Mouse (Mus musculus) midbrain, embryonic 14.5 days (tissue): ENCODE results near the gene Emp1. TPM values are rescaled to one million over a fixed set of nuclear protein-coding genes. Genes with fewer than 3 reads are reported as not detected.

Source experiments
- ATAC-seq: fragments of 200-750 bp; cut with Nextera tagmentation; 2 replicates; pipeline ENCODE4 v1.8.0; 2017; ENCODE audit warnings: moderate number of reproducible peaks, moderate library complexity; ENCODE audit not compliant: low FRiP score, low TSS enrichment
- DNase-seq: peaks from one replicate; pipeline ENCODE4 v3.0.0-alpha.2; 2015
- H3K27ac ChIP-seq: fragments of 300-500 bp; sonication (generic); replicated peaks from 2 replicates; pipeline ENCODE4 v1.5.1; 2014; ENCODE audit warnings: mild to moderate bottlenecking, low read depth, low read length, moderate library complexity
- H3K27me3 ChIP-seq: fragments of 300-500 bp; sonication (generic); 2 replicates; pipeline ENCODE4 v1.6.1; 2014; ENCODE audit warnings: low read length, control low read depth, mixed read lengths; ENCODE audit not compliant: control insufficient read depth, insufficient read depth
- H3K36me3 ChIP-seq: fragments of 300-500 bp; sonication (generic); 2 replicates; pipeline ENCODE4 v1.6.1; 2014; ENCODE audit warnings: low read length, control low read depth; ENCODE audit not compliant: control insufficient read depth, insufficient read depth
- H3K4me1 ChIP-seq: fragments of 300-500 bp; sonication (generic); 2 replicates; pipeline ENCODE4 v1.6.1; 2014; ENCODE audit warnings: mild to moderate bottlenecking, antibody characterized with exemption, low read length, control low read depth; ENCODE audit not compliant: control insufficient read depth, insufficient read depth
- H3K4me2 ChIP-seq: fragments of 300-500 bp; sonication (generic); 2 replicates; pipeline ENCODE4 v1.6.1; 2014; ENCODE audit warnings: mild to moderate bottlenecking, low read length, moderate library complexity
- H3K4me3 ChIP-seq: fragments of 300-500 bp; sonication (generic); replicated peaks from 2 replicates; pipeline ENCODE4 v1.5.1; 2014; ENCODE audit warnings: low read depth, low read length
- H3K9ac ChIP-seq: fragments of 300-500 bp; sonication (generic); replicated peaks from 2 replicates; pipeline ENCODE4 v1.6.1; 2014; ENCODE audit warnings: mild to moderate bottlenecking, low read length, moderate library complexity
- H3K9me3 ChIP-seq: fragments of 300-500 bp; sonication (generic); 2 replicates; pipeline ENCODE4 v1.6.1; 2016; ENCODE audit warnings: low read length, control low read depth, mixed read lengths; ENCODE audit not compliant: control insufficient read depth
- WGBS: fragments of 180-500 bp; shearing (Covaris S2); extraction: QIAGEN DNeasy Blood & Tissue Kit; methylation state at CpG from one replicate; pipeline ENCODE4 v1.1.7; 2014; 5-methylcytosine and 5-hydroxymethylcytosine counted together
- polyA plus RNA-seq: library from polyadenylated mRNA; unstranded; fragments of >200 nt; fragmentation: Nextera tagmentation; extraction: Ambion mirVana; gene quantifications from 2 replicates; pipeline ENCODE4 v1.2.1, GENCODE M21; 2014

Gene Emp1
- polyA plus RNA-seq, 1 experiment from 2014 or later = 3.6 TPM

DNA sequence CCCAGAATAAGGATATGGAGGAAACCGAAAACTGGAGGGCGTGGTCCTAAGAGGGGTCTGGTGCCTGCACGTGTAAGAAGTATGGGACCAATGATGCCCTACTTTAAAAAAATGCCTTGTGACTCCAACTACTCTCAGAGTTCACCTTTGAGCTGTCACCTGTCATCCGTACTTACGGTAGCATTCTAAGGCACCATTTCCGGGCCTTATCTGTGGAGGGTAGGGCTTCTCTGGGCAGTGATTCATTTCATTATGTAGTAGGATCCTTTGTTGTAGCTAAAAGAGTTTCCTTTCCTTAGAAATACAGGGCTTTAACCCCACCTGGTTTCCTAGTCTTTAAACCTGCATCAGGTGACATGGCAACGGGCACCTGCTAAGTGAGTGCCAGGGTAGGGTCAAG is 35.5 kb upstream of the Emp1 start:
- H3K9me3 ChIP-seq = no peaks in the 10 kb centered on the region
- H3K9ac ChIP-seq = no peak overlapping the region
- WGBS = 87% methylated on average over 7 of the region's 7 CpGs
- H3K27ac ChIP-seq = no peak overlapping the region
- DNase-seq = no peak
- ATAC-seq = no peak
- no peak overlapping the region for H3K4me2 ChIP-seq
- no peaks in the 10 kb centered on the region for H3K36me3 ChIP-seq
- H3K4me1 ChIP-seq = peaks cover under 1% of the 10 kb centered on the region; the same call in 1 of the 2 replicates
- no peak overlapping the region for H3K4me3 ChIP-seq
- H3K27me3 ChIP-seq = no peaks in the 10 kb centered on the region

DNA sequence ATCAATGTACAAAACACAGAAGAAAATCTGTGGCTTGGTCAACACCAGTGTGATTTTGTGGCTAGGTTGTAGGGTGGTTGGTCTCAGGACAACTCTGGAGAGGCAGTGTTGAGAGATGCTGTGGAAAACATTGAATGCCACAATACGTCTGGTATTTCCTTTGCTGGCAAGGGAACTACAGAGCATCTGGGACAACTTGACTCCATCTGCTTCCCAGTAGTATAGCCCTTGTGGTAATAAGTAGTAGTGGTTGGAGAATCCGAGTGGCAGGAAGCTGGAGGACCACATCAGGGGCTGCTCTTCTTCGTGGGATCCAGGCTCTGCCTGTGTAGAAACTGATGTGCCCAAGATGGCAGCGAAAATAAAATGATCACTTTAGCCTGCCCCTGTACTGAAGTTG is 30.4 kb upstream of the Emp1 start:
- DNase-seq = no peak
- Histone ChIP-seq H3K27ac (no peak overlapping the region), H3K27me3 (no peaks in the 10 kb centered on the region), H3K9me3 (no peaks in the 10 kb centered on the region), H3K4me1 (peaks cover 20% of the 10 kb centered on the region), H3K4me3 (no peak overlapping the region), H3K9ac (no peak overlapping the region), H3K36me3 (no peaks in the 10 kb centered on the region), H3K4me2 (no peak overlapping the region)
- 84% methylated on average over 4 of the region's 4 CpGs for WGBS
- no peak for ATAC-seq

DNA sequence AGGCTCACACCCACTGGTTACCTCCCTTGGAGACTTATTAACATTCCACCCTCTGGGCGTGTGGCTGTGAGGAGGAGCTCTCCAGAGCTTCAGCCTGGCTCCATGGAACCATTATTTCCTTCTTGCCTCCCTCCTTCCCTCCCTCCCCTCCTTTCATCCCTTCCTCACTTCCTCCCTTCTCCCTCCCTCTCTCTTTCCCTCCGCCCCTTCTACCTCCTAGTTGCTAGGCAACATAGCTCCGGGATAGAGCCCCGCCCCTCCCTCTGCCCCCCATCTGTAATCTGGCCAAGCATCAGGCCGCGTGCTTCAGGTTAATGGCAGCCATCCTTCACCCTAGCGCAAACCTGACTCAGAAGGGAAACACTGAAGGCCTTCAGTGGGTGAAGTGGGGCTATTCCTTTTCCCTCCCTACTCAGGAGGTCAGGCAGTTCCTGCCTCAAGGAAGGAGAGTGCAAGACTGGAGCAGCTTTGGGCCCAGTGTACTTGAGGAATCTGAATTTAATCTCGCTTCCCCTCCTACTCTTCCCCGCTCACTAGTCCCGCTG is 29.5 kb upstream of the Emp1 start:
- DNase-seq (peak; percentile 74), ATAC-seq (peak; percentile 53)
- Histone ChIP-seq H3K4me3 (no peak overlapping the region), H3K9ac (no peak overlapping the region; the same call in 1 of the 2 replicates), H3K27ac (peak overlapping the region; percentile 52; the same call in 1 of the 2 replicates), H3K4me2 (peak overlapping the region; percentile 31), H3K36me3 (no peaks in the 10 kb centered on the region), H3K4me1 (peaks cover 20% of the 10 kb centered on the region), H3K9me3 (no peaks in the 10 kb centered on the region), H3K27me3 (no peaks in the 10 kb centered on the region)
- WGBS = 11% methylated on average over 10 of the region's 10 CpGs

DNA sequence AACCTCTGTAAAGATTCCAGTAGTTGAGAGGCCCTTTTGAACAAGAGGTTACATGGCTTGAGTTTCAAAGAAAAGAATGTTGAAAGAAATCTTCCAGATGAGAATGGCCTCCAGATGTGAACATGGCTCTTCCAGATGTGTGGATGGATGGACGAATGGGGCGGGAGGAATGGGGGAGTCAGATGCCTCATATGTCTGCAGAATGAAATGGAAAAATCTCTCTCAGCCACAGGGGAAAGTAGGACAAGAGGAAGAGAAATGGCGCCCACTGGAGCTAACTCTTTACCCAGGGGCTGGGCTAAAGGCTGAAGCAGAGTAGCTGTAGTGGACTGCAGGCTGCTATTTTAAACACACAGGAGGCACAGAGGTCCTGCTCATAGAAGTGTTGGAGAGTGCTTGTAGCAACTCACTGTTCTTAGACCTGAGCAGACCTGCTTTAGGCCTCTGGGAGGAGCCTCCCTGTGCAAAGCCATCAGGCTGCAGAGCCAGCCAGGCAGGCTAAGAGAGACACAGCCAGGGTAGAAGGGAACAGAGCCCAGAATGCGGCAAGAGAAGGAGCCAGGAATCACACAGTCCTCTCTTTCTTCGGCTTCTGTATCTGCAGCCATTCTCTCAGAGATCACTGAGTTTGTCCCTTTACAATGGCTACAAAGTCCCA is 28.2 kb upstream of the Emp1 start:
- DNase-seq = no peak
- no peaks in the 10 kb centered on the region for H3K9me3 ChIP-seq
- H3K9ac ChIP-seq = no peak overlapping the region
- H3K36me3 ChIP-seq = no peaks in the 10 kb centered on the region
- no peaks in the 10 kb centered on the region for H3K27me3 ChIP-seq
- H3K4me3 ChIP-seq = no peak overlapping the region
- no peak overlapping the region for H3K4me2 ChIP-seq
- no peak for ATAC-seq
- peaks cover 20% of the 10 kb centered on the region for H3K4me1 ChIP-seq
- no peak overlapping the region for H3K27ac ChIP-seq
- 81% methylated on average over 5 of the region's 5 CpGs for WGBS

DNA sequence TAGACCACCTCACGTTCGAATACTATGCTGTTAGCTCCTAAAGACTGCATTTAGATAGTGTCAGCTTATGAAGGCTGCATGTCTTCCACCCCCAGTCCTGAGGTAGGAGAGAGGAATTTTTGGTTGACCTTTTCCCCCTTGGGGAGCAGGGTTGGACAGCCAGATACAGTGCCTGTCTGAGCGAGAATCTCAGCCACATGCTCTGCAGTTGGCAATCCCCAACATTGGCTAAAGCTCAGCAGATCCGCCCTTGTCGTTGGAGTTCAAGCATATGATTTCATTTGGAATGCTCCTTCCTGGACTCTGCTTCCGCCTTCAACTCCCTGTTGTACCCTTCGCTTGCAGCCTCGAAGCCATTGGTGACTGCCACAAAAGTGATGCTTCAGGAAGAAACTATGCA is 26.0 kb upstream of the Emp1 start:
- 90% methylated on average over 8 of the region's 8 CpGs for WGBS

DNA sequence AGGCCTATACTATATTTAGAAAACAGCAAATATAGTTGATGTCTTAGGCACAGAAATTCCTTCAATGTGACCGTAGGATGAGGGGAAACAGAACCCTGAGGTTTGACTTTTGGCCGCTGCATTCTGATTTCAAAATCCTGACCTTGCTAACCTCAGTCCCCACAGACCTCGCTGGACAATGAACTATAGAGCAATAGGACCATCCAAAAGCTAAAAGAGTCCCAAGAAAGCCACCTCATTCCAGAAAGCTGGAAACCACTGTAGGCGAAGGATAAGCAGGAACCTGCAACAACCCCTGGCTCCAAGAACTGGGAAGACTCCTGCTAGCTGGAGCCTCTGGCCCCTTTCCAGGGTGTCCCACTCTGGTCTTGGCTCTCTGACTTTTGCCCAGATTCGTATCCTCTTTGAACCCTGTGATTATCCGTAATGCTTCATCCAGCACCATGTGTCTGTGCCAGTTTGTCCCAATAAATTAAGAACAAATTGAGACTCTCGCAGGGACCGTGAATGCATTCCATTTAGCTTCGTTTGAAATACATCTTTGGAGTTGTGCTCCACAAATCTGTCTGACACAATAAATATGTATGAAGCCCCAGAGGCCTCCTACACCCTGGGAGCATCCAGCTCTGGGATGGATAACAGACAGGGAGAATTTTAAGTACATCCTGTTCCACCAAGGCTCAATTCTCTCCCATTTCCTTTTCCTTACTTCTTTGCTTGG is 21.8 kb upstream of the Emp1 start:
- H3K9ac ChIP-seq = no peak overlapping the region
- H3K27me3 ChIP-seq = no peaks in the 10 kb centered on the region
- ATAC-seq (no peak), DNase-seq (no peak)
- WGBS = 73% methylated on average over 9 of the region's 9 CpGs
- H3K27ac ChIP-seq = no peak overlapping the region
- H3K4me1 ChIP-seq = no peaks in the 10 kb centered on the region
- no peaks in the 10 kb centered on the region for H3K36me3 ChIP-seq
- no peak overlapping the region for H3K4me2 ChIP-seq
- no peaks in the 10 kb centered on the region for H3K9me3 ChIP-seq
- H3K4me3 ChIP-seq = no peak overlapping the region

More for the DNA sequence above, 26.0 kb upstream of the Emp1 start:
- Histone ChIP-seq H3K27me3 (no peaks in the 10 kb centered on the region), H3K36me3 (no peaks in the 10 kb centered on the region), H3K4me3 (no peak overlapping the region), H3K27ac (no peak overlapping the region), H3K4me1 (peaks cover 20% of the 10 kb centered on the region), H3K9ac (no peak overlapping the region), H3K9me3 (no peaks in the 10 kb centered on the region), H3K4me2 (no peak overlapping the region)
- ATAC-seq = no peak
- DNase-seq = no peak

DNA sequence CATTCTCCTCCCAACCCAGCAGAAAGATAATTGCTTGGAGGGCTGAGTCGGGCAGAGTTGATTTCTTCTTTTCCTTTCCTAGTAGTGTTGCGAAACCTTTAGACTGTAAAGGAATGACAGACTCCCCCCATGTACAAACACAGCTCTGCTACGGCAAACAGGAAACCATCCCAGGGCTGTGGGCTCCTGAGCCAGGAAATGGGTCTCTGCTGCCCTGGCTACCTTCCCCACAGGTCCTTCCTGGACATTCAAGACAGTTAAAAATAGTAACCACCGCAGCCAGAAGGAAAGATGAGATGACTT is 21.3 kb upstream of the Emp1 start:
- Histone ChIP-seq H3K36me3 (no peaks in the 10 kb centered on the region), H3K9me3 (no peaks in the 10 kb centered on the region), H3K4me3 (no peak overlapping the region), H3K4me2 (no peak overlapping the region), H3K27me3 (no peaks in the 10 kb centered on the region), H3K9ac (no peak overlapping the region), H3K4me1 (no peaks in the 10 kb centered on the region), H3K27ac (no peak overlapping the region)
- ATAC-seq (no peak), DNase-seq (no peak)
- 78% methylated on average over 4 of the region's 4 CpGs for WGBS

DNA sequence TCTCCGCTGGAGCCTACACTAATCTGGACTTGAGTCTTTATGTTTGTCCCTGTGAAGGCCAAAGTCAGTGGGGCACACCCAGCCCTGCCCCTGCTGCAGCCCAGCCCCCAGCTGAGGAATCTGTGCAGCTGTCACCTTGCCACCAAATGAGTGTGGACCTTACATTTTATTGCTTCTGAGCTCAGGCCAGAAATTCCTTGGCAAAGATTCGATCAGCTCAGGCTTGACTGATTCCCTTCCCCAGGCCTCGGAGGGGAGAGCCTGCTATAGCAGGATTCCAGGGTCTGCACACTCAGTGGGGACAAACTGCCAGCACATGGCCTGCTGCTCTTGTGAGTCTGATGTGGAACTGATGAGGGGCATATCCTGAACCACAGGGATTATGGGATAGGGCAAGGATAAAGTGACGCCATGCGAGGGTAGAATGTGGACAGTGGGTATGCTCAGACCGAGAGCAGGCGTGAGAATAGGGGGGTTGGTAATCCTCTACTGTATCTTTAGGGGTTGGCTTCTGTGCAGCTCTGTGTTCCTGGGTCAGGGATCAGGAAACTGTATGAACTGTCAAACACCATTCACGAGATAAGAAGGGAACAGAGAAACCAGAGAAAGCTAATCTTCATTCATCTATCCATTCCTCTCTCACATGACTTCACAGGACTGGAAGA is 10.6 kb upstream of the Emp1 start:
- Histone ChIP-seq H3K9ac (no peak overlapping the region), H3K9me3 (no peaks in the 10 kb centered on the region), H3K27ac (no peak overlapping the region), H3K4me3 (no peak overlapping the region), H3K36me3 (no peaks in the 10 kb centered on the region), H3K4me2 (no peak overlapping the region), H3K4me1 (no peaks in the 10 kb centered on the region), H3K27me3 (no peaks in the 10 kb centered on the region)
- ATAC-seq = no peak
- no peak for DNase-seq
- WGBS = 74% methylated on average over 8 of the region's 8 CpGs
